Mouse (Mus musculus) cerebellum, adult 9-10 months (tissue): ENCODE measurements around the gene Zfp69.
A peak's percentile ranks its signal among the peaks of the same experiment; 100 is the strongest.

Source experiments
- DNase-seq: peaks from one replicate; pipeline ENCODE4 v3.0.0; 2022

Gene Zfp69

DNA sequence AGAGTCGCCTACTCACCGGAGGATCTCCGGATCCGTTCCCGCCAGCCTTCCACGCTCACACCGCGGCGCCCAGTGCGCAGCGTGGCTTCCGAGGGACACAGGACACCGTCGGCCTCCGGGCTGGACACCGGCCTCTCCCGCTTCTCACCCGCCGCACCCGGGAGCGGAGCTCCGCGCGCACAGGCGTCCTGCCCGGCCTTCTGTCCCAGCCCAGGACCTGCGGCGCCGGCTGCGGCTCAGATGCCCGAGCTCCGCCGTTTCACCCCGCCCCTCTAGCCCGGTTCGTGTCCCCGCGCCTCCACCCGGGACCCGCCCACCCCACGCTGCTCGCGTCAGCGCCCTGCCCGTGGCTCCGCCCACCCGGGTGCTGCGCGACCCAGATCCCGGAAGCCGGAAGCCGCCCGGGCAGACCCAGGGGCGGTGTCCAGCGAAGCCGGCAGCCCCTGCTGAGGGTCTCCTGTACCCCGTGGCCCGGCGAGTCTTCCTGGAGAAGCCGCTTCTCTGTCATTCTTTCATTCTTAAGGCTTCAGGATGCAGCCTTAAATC lies at the start of gene Zfp69:
Zfp69 (minus strand) TSS at position 272 of the 546 bp plus-strand sequence.
- DNase-seq: peak; percentile 86

DNA sequence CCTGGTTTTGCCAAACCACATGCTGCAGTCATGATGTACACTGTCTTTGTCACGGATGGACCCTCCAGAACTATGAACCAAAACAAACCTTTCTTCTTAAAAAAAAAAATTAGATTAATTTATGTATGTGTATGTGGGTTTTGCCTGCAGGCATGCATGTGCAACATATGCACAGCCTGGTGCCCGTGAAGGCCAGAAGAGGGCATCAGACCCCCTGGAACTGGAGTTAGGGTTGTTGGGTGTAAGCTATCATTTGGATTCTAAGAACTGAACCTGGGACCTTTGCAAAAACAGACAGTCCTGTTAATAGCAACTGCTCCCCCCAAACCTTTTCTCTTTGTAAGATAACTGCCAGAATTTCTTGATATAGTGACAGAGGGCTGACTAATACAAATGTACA lies 49.5 kb upstream of the Zfp69 start:
- DNase-seq: no peak

DNA sequence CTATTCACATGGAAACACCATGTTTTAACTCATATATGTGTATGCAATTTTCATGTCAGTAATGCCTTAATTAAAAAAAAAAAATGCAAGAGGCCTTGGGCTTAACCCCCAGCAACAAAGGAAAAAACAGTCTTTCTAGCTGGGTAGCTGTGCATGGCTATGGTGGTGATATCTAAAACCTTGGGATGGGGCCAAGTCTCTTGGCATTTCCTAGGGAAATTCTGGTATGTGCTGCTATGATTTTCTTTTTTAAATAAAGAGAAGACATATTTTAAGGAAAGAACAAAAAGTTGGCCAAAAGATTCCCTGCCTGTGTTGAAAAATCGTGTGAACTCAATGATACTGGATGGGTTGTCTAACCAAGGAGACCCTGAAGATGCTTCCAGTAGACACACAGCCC lies 44.4 kb upstream of the Zfp69 start:
- DNase-seq: no peak

DNA sequence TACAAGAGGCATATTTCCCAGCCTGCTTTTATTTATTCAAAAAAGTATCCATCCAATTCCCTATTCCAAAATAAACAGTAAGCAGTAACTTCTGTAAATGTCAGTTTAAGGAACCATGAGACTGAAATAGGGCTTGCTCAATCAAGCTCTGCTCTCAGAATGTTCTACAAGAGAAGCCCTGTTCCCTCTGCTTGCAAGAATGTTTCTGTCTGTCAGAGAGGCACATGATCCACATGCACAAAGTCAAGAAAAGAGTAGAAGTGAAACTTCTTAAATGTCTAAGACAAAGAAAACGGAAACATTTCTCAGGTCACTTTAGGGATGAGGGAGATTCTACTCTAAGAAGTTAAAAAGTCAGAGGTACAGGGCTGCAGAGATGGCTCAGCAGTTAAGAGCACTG lies 41.5 kb upstream of the Zfp69 start:
- DNase-seq: no peak

DNA sequence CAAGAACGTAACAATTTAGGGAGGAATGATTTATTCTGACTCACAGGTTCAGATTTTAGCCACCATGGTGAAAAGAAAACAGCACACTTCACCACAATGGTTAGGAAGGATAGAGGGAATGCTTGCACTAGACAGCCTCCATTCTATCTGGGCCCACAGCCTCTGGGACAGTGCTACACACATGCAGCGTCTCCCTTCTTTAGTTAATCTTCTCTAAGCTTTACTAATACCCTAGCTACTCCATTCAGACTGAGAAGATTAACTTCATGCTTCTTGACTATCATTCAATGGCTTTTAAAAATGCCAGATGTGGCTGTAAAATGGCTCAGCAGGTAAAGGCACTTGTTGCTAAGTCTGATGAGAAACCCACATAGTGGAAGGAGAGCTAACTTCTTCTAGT lies 40.8 kb upstream of the Zfp69 start:
- no peak for DNase-seq

DNA sequence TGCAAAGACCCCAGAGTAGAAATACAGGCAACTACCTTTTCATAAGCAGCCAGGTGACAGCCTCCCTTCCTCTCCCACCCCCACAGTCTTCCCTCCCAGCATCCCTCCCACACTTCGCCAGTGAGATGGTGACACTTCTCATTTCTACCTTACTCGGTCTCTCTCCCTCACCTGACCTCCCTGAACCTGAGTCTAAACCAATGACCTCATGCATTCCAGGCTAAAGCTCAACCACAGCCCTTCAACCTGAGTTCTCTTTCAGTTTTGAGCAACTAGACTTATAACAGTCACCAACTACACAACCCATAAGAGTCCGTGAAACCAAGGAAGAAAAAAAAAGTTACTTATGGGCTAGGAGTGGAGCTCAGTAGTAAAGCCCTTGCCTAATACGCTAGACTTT lies 35.8 kb upstream of the Zfp69 start:
- no peak for DNase-seq

DNA sequence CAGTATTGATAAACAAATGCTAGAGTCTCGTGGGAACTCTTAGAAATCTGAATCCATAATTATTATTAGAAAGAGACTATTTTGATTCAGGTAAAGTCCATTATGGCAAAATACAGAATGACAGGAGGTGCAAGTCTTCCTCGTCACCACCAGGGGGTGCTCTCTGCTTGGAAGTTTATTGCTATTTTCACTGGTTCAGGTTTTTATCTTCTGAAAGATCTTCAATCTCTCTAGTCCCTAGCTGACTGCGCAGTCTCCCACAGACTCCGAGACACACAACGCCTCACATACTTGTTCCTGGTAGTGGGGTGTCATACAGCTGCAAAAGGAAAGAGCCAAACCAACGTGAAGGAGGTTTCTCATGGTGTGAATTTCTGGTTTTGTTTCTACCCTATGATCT lies 34.9 kb upstream of the Zfp69 start:
- DNase-seq: peak; percentile 67

DNA sequence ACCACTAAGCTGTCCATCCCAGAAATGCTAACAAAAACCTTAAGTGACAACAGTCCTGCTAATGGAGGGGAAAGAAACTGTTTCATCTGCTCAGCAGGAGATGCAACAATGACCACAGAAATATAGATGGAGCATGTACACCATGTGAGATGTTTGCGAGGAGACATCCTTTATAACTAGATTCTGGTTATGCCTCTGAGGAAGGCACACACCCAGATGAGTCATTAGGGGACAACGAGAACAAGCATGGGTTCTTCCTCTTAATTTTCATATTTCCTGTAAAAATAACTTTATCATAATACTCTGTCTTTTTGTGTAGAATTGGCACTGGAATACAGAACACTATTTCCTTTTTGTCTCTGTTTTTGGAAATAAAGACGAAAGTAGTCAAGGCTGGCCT lies 26.7 kb upstream of the Zfp69 start:
- DNase-seq: no peak

DNA sequence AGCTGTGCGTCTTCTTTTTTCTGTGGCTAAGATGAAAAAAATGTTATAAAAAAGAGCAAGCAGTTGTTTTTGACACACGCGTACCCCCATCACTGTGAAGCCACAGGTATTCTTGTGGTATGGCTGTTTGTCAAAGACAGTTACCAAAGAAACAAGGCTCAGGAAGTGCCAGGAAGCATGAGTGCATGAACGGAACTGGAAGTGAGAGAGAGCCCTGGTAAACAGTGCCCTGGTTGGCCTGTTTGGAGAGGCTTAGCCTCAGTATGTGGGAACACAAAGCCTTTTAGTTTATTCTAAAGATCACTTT lies 23.9 kb upstream of the Zfp69 start:
- DNase-seq: no peak

DNA sequence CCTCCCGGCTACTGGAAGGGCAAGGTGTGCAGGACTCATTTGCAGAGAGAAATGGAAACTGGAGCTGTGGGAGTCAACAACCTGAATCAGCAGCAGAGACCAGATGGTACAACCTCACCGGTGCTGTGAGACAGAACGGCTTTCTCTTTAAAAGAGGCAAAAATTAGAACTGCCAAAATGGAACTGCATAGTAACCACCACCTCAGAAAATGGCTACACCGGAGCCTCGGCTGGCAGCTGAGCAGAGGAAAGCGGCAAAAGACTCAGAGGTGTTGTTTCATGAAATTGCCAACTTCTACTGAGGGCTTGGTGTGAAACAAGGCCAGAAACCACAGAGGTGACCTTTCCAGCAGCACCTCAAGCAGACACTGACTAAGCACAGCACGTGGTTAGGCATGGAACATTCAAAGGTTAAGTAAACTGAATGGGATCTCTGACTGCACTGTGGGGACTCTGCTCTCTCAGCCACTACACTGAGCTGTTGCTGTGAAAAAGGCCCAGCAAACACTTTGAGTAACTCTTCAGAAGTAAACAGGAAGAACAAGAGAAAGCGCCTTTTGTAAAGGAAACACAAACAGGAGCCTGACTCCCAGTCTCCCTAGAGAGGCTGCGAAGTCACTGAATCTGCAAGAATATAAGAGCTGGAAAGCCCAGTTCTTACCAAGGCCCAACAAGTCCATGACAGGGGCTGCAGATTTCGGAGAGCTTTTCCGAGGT lies 23.4 kb upstream of the Zfp69 start:
- peak; percentile 72 for DNase-seq

DNA sequence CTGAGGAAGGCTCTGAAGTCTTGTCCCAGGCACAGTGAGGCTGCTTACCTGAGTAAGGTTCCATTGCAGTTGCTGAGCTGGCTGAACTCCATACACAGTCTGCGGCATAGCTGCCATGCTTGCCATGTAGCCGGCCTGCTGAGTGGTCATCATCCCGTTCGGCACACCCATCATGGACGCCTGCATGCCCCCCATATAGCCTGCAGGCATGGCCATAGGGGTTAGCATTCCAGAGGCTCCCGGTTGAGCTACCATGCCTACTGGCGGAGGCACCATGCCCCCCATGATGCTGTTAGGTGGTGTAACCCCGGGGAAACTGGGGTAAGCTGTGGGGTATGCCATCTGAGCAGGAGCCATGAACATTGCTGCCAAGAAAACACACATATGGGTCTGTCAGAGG lies 20.3 kb upstream of the Zfp69 start:
- no peak for DNase-seq

DNA sequence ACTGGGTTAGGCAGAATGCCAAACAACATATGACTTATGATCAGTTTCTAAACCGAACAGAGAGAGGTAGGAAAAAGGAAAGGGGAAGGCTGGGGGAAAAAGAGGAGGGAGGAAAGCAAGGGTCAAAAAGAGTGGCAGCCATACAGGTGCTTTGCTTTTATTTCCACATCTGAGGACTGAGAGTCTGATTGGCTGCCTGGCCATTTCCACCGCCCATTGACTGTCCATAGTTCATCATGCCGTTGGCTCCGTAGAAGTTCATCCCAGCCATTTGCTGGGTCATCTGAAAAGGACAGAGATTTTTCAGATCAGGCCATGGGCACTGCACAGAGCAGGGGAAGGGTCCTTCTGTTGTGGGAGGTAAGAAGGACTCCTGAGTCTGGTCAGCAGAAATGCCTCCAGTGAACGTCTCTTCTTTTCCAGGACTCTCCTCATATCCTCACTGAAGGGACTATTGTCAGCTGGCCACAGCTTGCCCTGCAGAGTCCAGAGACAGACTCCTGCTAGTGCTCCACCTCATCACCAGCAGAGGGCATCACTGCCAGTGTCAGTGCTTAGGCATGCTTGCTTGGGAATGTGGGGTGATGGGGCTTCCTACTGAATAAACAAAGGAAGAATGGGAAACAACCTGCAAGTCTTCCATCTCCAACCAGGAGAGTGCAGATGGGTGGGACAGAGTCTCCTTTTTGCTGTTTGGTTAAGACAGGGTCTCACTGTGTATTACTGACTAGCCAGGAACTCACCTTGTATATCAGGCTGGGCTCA lies 18.1 kb upstream of the Zfp69 start:
- peak; percentile 52 for DNase-seq

DNA sequence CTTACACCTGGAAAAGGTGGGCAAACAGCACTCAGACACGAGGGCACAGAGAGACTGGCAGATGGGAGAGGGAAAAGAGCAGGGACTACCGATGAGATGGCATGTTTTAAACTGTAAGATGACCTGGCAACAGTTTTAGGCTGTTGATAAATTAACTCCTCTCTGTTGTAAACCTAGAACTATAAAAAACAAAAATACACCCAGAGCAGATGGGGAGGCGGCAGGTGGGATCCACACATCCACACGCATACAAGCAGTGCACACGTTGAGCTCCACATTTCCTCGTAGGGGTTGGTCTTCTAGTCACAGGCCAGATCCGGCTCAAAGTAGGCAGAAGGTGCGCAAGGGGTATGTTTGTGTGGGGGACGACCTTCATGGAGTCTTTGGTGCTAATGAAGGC lies 17.0 kb upstream of the Zfp69 start:
- peak; percentile 63 for DNase-seq

DNA sequence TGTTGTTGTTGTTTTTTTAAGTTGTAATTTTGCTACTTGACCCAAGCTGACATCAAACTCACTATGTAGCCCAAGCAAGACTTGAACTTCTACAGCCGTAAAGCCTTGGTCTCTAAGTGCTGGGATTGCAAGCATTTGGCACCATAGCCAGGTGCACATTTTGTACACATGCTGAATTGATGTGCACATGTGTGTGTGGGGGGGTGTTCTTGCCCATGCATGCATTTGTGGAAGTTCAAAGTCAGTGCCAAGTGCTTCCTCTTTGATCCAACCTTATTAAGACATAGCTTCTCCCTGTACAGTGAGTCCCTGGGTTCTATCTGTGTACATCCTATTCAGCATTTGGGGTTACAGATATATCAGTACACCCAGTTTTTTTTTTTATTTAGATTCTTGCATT lies 4.1 kb upstream of the Zfp69 start:
- no peak for DNase-seq

DNA sequence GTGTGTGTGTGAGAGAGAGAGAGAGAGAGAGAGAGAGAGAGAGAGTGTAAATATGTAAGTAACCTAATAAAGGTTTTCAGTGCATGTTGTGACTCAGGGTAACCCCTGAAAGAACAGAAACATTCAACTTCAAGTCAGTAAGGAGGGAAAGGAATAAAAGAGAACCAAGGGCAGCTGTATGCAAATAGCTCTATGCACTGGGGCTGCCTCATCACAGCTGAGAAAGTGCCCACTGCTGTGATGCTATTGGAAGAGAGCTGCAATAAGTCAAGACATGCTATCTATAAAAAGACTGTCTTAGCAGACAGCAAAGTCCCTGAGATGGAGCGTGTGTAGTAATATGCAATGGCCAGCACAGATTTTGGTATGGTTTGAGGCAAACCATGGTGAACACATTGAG lies 2.2 kb upstream of the Zfp69 start:
- DNase-seq: no peak

DNA sequence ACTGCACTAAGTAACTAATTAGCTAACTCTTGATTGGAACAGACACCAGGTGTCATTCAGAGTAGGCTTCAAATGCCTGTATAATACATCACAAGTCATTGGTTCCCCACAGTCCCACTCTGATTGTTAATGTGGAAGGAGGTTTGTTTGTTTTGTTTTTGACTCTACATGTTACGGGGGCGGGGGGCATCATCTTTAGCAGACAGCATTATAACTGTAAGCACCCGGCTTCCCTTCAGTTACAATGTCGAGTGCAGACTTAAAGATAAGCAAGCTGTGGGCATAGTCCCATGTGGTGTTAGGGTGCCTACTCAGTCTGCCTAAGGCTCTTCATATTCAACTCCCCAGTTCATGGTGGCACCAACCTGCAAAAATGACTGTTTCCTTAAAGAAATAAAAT lies 1.5 kb upstream of the Zfp69 start:
- no peak for DNase-seq

DNA sequence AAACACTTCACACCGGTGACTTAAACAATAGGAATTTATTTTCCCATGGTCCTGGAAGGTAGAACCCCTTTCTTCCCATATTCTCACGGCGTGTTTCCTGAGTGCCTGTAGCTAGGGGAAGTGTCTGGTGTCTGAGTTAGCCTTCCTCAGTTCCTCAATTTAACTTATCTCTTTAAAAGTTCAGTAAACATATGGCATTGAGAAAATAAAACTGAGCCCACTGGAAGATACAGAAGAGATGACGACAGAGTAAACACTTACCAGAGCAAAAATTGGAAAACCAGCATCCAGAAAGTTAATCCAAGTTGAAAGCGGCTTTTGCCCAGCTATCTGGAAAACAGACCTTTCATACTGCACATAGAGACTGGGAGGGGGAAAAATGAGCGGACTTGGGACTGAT lies 664 bp upstream of the Zfp69 start:
- no peak for DNase-seq

DNA sequence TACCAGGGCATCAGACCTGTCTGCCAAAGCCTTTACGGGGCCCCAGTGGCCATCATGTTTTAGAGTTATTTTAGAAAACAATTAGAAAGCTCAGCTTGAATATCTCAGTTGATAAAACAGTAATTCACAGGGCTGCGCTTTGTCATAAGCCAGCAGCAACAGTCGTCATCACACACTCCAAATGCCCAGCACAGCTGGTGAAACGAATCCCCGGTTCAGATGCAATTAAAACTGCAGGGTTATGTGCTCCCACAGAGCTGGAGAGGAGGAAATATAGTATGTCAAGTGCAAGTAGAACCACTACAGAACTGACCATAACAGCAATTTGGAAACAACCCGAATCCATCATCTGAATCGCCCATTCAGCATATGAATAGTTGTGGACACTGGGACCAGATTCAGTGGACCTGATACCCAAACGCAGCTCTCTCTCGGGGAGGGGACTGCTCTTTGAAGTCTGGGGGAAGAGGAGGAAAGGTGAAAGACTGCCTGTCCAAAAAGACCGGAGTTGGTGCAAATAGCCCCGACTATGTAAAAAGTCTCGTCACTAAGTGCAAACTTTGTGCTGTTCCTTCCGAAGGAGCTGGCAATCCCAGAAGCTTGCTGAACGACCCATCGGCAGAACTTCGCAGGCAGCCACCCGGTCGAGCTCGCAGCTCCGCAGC lies 604 bp downstream of the Zfp69 start:
- no peak for DNase-seq

DNA sequence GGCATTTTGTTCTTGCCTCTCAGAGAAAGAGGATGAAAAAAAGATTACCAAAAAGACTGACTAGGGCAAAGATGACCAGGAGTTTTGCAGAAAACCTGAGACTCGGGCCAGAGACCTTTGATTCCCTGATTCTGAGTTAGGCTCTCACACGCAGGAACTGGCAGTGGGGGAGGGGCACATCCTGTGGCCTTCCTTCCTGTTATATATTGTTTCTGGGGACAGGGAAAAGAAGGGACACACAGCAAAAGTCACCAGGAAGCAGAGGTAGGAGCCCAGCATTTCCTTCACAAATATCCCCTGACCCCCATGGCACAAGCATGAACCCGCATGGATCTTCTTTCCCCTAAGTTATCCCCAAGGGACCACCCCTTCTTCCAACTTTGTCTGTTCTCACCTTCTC lies 2.6 kb downstream of the Zfp69 start:
- no peak for DNase-seq

DNA sequence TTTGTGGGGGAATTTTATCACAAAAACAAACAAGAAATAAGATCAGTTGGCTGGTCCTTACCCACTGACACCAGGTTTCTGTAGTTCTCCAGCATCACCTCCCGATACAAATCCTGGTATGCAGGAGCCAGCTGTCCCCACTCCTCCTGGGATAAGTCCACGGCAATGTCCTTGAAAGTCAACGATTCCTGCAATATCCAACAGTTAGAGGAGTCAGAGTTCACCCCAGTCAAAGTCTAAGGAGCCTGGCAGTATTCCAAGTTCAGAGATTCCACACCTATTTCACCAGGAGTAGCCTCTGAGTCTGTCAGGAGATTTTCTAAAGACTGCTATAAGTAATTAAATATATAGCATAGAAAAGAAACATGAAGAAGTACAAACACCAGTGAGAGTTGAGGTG lies 16.5 kb downstream of the Zfp69 start:
- no peak for DNase-seq

DNA sequence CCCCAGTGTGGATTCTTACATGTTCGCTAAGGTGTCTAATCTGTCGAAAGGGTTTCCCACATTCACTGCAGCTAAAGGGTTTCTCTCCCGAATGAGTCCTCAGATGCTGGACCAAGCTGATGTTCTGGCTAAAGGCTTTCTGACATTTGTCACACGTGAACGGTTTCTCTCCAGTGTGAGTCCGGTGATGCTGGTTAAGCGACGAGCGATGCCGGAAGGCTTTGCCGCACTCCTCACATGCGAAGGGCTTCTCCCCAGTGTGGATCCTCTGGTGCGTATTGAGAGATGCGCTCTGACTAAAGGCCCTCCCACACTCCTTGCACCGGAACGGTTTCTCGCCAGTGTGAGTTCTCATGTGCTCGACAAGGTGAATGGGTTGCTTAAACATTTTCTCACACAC lies 20.8 kb downstream of the Zfp69 start:
- DNase-seq: no peak

DNA sequence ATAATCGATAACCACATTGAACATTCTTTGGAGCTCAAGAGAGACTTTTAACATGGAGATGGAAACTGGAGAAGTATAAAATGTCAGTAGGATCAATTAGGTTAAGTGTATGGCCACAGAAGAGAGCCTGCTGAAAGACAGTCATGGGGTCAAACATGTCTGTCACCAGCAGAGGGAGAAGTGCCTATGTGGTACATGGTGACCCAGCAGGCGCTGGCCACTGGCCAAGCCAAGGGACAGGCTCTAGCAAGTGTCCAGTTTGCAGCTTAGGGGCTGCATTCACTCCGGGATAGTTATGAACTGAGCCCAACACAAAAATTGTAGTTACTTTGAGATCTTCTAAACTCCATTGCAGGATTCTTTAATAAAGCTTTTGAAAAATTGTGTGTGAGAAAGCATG lies 22.8 kb downstream of the Zfp69 start:
- no peak for DNase-seq

DNA sequence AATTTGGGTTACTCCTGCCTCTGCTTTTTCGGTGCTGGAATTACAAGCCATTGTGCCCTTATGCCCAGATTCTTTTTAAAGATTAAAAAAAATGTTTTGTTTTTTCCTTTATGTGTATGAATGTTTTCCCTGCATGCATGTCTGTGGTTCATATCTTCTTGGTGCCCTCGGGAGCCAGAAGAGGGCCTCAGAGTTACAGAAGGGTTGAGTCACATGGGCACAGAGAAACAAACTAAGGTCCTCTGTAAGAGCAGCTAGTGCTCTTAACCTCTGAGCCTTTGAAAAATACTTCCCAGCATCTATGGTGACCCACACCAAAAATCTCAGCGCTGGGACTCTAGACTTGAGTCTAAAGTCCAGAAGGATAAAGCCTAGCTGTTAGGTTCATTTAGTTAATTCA lies 26.1 kb downstream of the Zfp69 start:
- DNase-seq: peak; percentile 54
